Mouse (Mus musculus) CH12.LX (cell line): Measurements from ENCODE around the gene Mad1l1. TPM values are rescaled to one million over a fixed set of nuclear protein-coding genes. Genes with fewer than 3 reads are reported as not detected.

Source experiments
- DNase-seq: peaks from one replicate; pipeline ENCODE4 v3.0.0-alpha.2; 2013; ENCODE audit errors: extremely low read depth
- H3K27ac ChIP-seq: 2 replicates; pipeline ENCODE4 v1.5.1; 2012; ENCODE audit warnings: low read depth, mild to moderate bottlenecking, control low read depth, moderate library complexity; ENCODE audit not compliant: insufficient read depth
- H3K27me3 ChIP-seq: replicated peaks from 2 replicates; pipeline ENCODE3; 2012; ENCODE audit warnings: inconsistent platforms
- H3K36me3 ChIP-seq, 2 experiments: replicated peaks in 1 of 2; 2 replicates each; pipeline versions ENCODE3 to v1.6.1; 2012; ENCODE audit warnings: inconsistent platforms in 1 of 2, low read length in 1 of 2, mild to moderate bottlenecking in 1 of 2, mixed read lengths in 1 of 2, moderate library complexity in 1 of 2; ENCODE audit not compliant: control insufficient read depth in 1 of 2, insufficient read depth in 1 of 2
- H3K4me1 ChIP-seq, 2 experiments: 2 replicates each; pipeline ENCODE4 v1.6.1; 2012; ENCODE audit warnings: inconsistent platforms in 1 of 2, moderate library complexity in 1 of 2; ENCODE audit not compliant: insufficient read depth in 2 of 2, control insufficient read depth in 1 of 2
- H3K4me2 ChIP-seq: 2 replicates; pipeline ENCODE4 v1.6.1; 2012; ENCODE audit warnings: low read depth, mild to moderate bottlenecking, control low read depth; ENCODE audit not compliant: poor library complexity, insufficient read depth, severe bottlenecking
- H3K4me3 ChIP-seq, 3 experiments: fragments of 150-350 bp in 1 of 3; sonication (generic) in 1 of 3; replicated peaks in 1 of 3; 2 replicates each; pipeline versions ENCODE3 to v1.5.1; 2011 to 2012; ENCODE audit warnings: low read depth in 2 of 3, low read length in 2 of 3, mild to moderate bottlenecking in 2 of 3, moderate library complexity in 2 of 3, control low read depth in 1 of 3, improper control_type of control experiment in 1 of 3, inconsistent platforms in 1 of 3, mixed read lengths in 1 of 3; ENCODE audit not compliant: poor library complexity in 1 of 3
- H3K79me2 ChIP-seq: replicated peaks from 2 replicates; pipeline ENCODE4 v1.6.1; 2012; ENCODE audit warnings: mild to moderate bottlenecking, moderate library complexity; ENCODE audit not compliant: control insufficient read depth, poor library complexity, insufficient read depth, severe bottlenecking; ENCODE audit errors: extremely low read depth
- H3K9ac ChIP-seq: 2 replicates; pipeline ENCODE4 v1.6.1; 2012; ENCODE audit warnings: low read depth, mild to moderate bottlenecking, control low read depth, moderate library complexity; ENCODE audit not compliant: insufficient read depth
- H3K9me3 ChIP-seq: replicated peaks from 2 replicates; pipeline ENCODE3; 2012; ENCODE audit warnings: low read length, inconsistent platforms, mixed read lengths
- ELF1 ChIP-seq: IDR thresholded peaks from 2 replicates; pipeline ENCODE4 v1.6.1; 2014; ENCODE audit warnings: low read depth, mild to moderate bottlenecking, inconsistent platforms, low read length, improper control_type of control experiment
- ETS1 ChIP-seq: conservative IDR thresholded peaks from 2 replicates; pipeline ENCODE4 v1.6.1; 2012; ENCODE audit warnings: low read depth, mild to moderate bottlenecking, inconsistent platforms, low read length, improper control_type of control experiment, moderate library complexity
- GABPA ChIP-seq: IDR thresholded peaks from 2 replicates; pipeline ENCODE4 v1.6.1; 2012; ENCODE audit warnings: low read depth, low read length, improper control_type of control experiment, inconsistent platforms; ENCODE audit not compliant: insufficient replicate concordance
- HCFC1 ChIP-seq: IDR thresholded peaks from 2 replicates; pipeline ENCODE4 v1.6.1; 2012; ENCODE audit warnings: low read depth, mild to moderate bottlenecking, inconsistent platforms, low read length, improper control_type of control experiment
- IRF4 ChIP-seq: IDR thresholded peaks from 2 replicates; pipeline ENCODE4 v1.6.1; 2014; ENCODE audit warnings: low read depth, mild to moderate bottlenecking, inconsistent platforms, low read length, improper control_type of control experiment
- KAT2A ChIP-seq: IDR thresholded peaks from 2 replicates; pipeline ENCODE4 v1.6.1; 2012; ENCODE audit warnings: low read length, improper control_type of control experiment, inconsistent platforms; ENCODE audit not compliant: insufficient replicate concordance
- MAFK ChIP-seq: IDR thresholded peaks from 2 replicates; pipeline ENCODE4 v1.6.1; 2011; ENCODE audit warnings: low read length, improper control_type of control experiment; ENCODE audit not compliant: insufficient replicate concordance
- MXI1 ChIP-seq: IDR thresholded peaks from 2 replicates; pipeline ENCODE4 v1.6.1; 2011; ENCODE audit warnings: mild to moderate bottlenecking, low read depth, low read length, improper control_type of control experiment
- MYC ChIP-seq: IDR thresholded peaks from 2 replicates; pipeline ENCODE4 v1.6.1; 2011; ENCODE audit warnings: low read depth, mild to moderate bottlenecking, improper control_type of control experiment, low read length
- NELFE ChIP-seq: IDR thresholded peaks from 2 replicates; pipeline ENCODE4 v1.6.1; 2011; ENCODE audit warnings: low read depth, low read length, improper control_type of control experiment
- NRF1 ChIP-seq: IDR thresholded peaks from 2 replicates; pipeline ENCODE4 v1.6.1; 2014; ENCODE audit warnings: low read depth, mild to moderate bottlenecking, inconsistent platforms, low read length, improper control_type of control experiment, moderate library complexity
- RCOR1 ChIP-seq: conservative IDR thresholded peaks from 2 replicates; pipeline ENCODE4 v1.6.1; 2012; ENCODE audit warnings: low read depth, mild to moderate bottlenecking, inconsistent platforms, low read length, improper control_type of control experiment
- SMC3 ChIP-seq: IDR thresholded peaks from 2 replicates; pipeline ENCODE4 v1.6.1; 2011; ENCODE audit warnings: low read depth, low read length, improper control_type of control experiment
- TBP ChIP-seq: conservative IDR thresholded peaks from 2 replicates; pipeline ENCODE4 v1.6.1; 2011; ENCODE audit warnings: low read depth, low read length, improper control_type of control experiment
- UBTF ChIP-seq: IDR thresholded peaks from 2 replicates; pipeline ENCODE4 v1.6.1; 2012; ENCODE audit warnings: low read depth, mild to moderate bottlenecking, inconsistent platforms, low read length, improper control_type of control experiment, moderate library complexity
- USF1 ChIP-seq: IDR thresholded peaks from 2 replicates; pipeline ENCODE4 v1.6.1; 2014; ENCODE audit warnings: low read depth, mild to moderate bottlenecking, inconsistent platforms, low read length, improper control_type of control experiment
- ZKSCAN1 ChIP-seq: IDR thresholded peaks from 2 replicates; pipeline ENCODE4 v1.6.1; 2012; ENCODE audit warnings: low read depth, inconsistent platforms, low read length, improper control_type of control experiment, borderline replicate concordance
- ZMIZ1 ChIP-seq: IDR thresholded peaks from 2 replicates; pipeline ENCODE4 v1.6.1; 2012; ENCODE audit warnings: low read depth, mild to moderate bottlenecking, inconsistent platforms, low read length, improper control_type of control experiment
- ZNF384 ChIP-seq: IDR thresholded peaks from 2 replicates; pipeline ENCODE4 v1.6.1; 2012; ENCODE audit warnings: low read depth, low read length, improper control_type of control experiment, inconsistent platforms
- dilution Hi-C: fragments of 300-500 bp; cut with MboI; formaldehyde crosslinking; loops from 2 replicates; pipeline ENCODE4 v1.14.3; 2020; ENCODE audit warnings: low sequenced_read_pairs; ENCODE audit not compliant: extremely low pct_unique_long_range_greater_than_20kb, extremely low pct_ligation_motif_present
- in situ Hi-C: fragments of 300-500 bp; cut with MboI; formaldehyde crosslinking; loops from 3 replicates; pipeline ENCODE4 v1.14.3; 2019; ENCODE audit warnings: low sequenced_read_pairs, low pct_ligation_motif_present, low pct_unique_long_range_greater_than_20kb, mixed read lengths
- polyA plus RNA-seq: library from polyadenylated mRNA; unstranded; fragments of >175 nt; gene quantifications from 2 replicates; pipeline ENCODE4 v1.2.1, GENCODE M21; 2012; ENCODE audit warnings: low read depth; ENCODE audit not compliant: insufficient read length
- total RNA-seq, 2 experiments: library from RNA; depleted of rRNA; stranded (reverse); fragments of 300-350 nt in 1 of 2; fragments of >200 nt in 1 of 2; gene quantifications; 2 replicates each; pipeline ENCODE4 v1.2.3; 2012 to 2014

Mad1l1 gene
- total and polyA plus RNA-seq, 3 experiments = 24.8 to 45.6 (median 28.9) TPM

- Histone ChIP-seq H3K9me3 (no peaks in the 10 kb centered on the region), H3K4me2 (no peak overlapping the region), H3K36me3 (peaks cover 17 to 88% of the 10 kb centered on the region in 2 experiments), H3K4me3 (no peak overlapping the region), H3K27ac (no peak overlapping the region), H3K9ac (no peak overlapping the region), H3K79me2 (no peaks in the 10 kb centered on the region), H3K27me3 (no peaks in the 10 kb centered on the region), H3K4me1 (peaks cover 0 to 18% of the 10 kb centered on the region in 2 experiments; a peak in 2 of 4 replicates)
- in situ Hi-C loops = no loop called here
- no peak for DNase-seq
- dilution Hi-C loops = no loop called here
- TF ChIP-seq MXI1 (no peak), NELFE (no peak), UBTF (no peak), ZMIZ1 (no peak), ETS1 (no peak), NRF1 (no peak), MAFK (no peak), MYC (no peak), RCOR1 (no peak), ZKSCAN1 (no peak), SMC3 (no peak), GABPA (no peak), USF1 (no peak), KAT2A (no peak), ELF1 (no peak), TBP (no peak), HCFC1 (no peak), IRF4 (no peak)
Observed at GRCm38 (mm10) chr5:140087242-140087641, 234.1 kb downstream of the Mad1l1 start.

- H3K27me3 ChIP-seq = no peaks in the 10 kb centered on the region
- in situ Hi-C loops = no loop called here
- H3K36me3 ChIP-seq = peaks cover 25 to 89% of the 10 kb centered on the region in 2 experiments
- no peak overlapping the region for H3K4me3 ChIP-seq
- H3K9me3 ChIP-seq = no peaks in the 10 kb centered on the region
- DNase-seq = no peak
- H3K4me2 ChIP-seq = no peak overlapping the region
- H3K79me2 ChIP-seq = no peaks in the 10 kb centered on the region
- no peak overlapping the region for H3K9ac ChIP-seq
- H3K27ac ChIP-seq = no peak overlapping the region
- dilution Hi-C loops = no loop called here
- TF ChIP-seq ETS1 (no peak), ZKSCAN1 (no peak), ZNF384 (no peak), ELF1 (no peak)
- peaks cover 0 to 24% of the 10 kb centered on the region in 2 experiments; a peak in 2 of 4 replicates for H3K4me1 ChIP-seq
Observed at GRCm38 (mm10) chr5:140084341-140084740, 237.0 kb downstream of the Mad1l1 start.
